Mouse (Mus musculus): ENCODE data around the gene Timp4.

DNA sequence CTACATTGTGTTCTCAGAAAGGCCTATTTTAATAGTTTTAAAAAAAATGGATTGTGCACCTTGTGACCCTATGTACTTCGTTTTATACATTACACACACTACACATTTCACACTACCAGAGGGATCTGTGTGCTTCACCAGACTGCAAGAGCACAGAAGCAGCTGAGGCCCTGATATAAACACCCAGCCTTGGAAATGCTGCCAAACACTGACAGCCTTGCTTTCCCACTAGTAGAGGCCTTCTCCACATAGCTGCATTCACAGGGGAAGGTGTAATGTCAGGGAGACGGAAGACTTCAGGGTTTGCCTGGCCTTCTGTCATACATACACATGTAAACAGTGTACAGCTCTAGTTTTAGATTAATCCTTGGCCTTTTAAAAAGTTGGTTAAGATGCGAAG lies 3.2 kb upstream of the Timp4 start:
- no peak for TF ChIP-seq CTCF (IDR thresholded peaks at IDR 0.05; ENCODE audit: extremely low read depth, insufficient read depth, low read length)
- no peak for TF ChIP-seq POLR2A (IDR thresholded peaks at IDR 0.05; ENCODE audit: extremely low read depth, insufficient read depth, low read length)
